Mouse (Mus musculus): ENCODE results near the gene Dmap1. TPM values are rescaled to one million over a fixed set of nuclear protein-coding genes. Genes with fewer than 3 reads are reported as not detected.

The Dmap1 gene
- total and polyA plus RNA-seq, 3 experiments, result 45.2 to 69.7 TPM; not detected in 1

DNA sequence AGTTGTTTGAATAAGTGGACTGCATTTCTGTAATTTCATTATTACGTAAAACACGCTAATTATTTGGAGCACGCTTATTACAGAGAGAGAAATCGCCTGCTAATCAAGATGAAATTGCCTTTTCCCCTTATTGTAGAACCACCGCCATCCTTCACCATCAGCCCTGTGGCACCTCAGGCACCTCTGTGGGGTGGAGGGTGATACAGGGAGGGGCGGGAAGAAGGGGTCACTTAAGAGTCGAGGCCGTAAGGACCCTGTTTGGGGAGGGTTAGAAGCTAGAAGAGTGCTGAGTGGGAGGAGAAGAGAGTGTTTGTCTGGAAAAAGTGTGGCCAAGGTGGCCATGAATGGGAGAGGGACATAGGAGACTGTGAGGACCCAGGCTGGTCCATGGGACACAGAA lies 16.0 kb downstream of the Dmap1 start:
- H3K4me3 ChIP-seq (ENCODE audit: control insufficient read depth in 1 of 2, insufficient read depth in 1 of 2, low read depth in 2 of 2, low read length in 2 of 2), result no peak overlapping the region
- H3K79me2 ChIP-seq (ENCODE audit: control insufficient read depth, insufficient read depth, low read length, poor library complexity), result no peaks in the 10 kb centered on the region
- H3K9ac ChIP-seq (ENCODE audit: control insufficient read depth, low read depth, low read length, poor library complexity, severe bottlenecking), result no peak overlapping the region
- H3K27ac ChIP-seq (ENCODE audit: control insufficient read depth, low read depth, low read length), result no peak overlapping the region
- no peaks in the 10 kb centered on the region for H3K27me3 ChIP-seq (ENCODE audit: control insufficient read depth in 1 of 2, insufficient read depth in 2 of 2, low read length in 2 of 2)
- no peaks in the 10 kb centered on the region for H3K4me1 ChIP-seq (ENCODE audit: control insufficient read depth in 1 of 2, insufficient read depth in 2 of 2, low read length in 2 of 2)
- H3K36me3 ChIP-seq (ENCODE audit: control insufficient read depth in 1 of 2, insufficient read depth in 2 of 2, low read length in 2 of 2), result no peaks in the 10 kb centered on the region
- no peaks in the 10 kb centered on the region for H3K9me3 ChIP-seq (replicated peaks; ENCODE audit: insufficient read depth, low read length)
- TF ChIP-seq ZMIZ1 (IDR thresholded peaks at IDR 0.05; ENCODE audit: low read depth, low read length) (no peak), TCF12 (IDR thresholded peaks at IDR 0.05; ENCODE audit: low read depth, low read length) (no peak), MXI1 (IDR thresholded peaks at IDR 0.05; ENCODE audit: low read depth, low read length) (no peak), MAFK (IDR thresholded peaks at IDR 0.05; ENCODE audit: borderline replicate concordance, low read depth, low read length) (no peak), ETS1 (IDR thresholded peaks at IDR 0.05; ENCODE audit: low read depth, low read length) (no peak), USF2 (IDR thresholded peaks at IDR 0.05; ENCODE audit: borderline replicate concordance in 1 of 2, insufficient read depth in 1 of 2, low read depth in 1 of 2, low read length in 2 of 2) (no peak), MYB (IDR thresholded peaks at IDR 0.05; ENCODE audit: low read depth, low read length) (no peak), GATA1 (IDR thresholded peaks at IDR 0.05; ENCODE audit: low read depth, low read length) (no peak), MEF2A (IDR thresholded peaks at IDR 0.05; ENCODE audit: extremely low read depth, insufficient replicate concordance, low read depth, low read length, poor library complexity, severe bottlenecking) (no peak), KAT2A (conservative IDR thresholded peaks at IDR 0.05; ENCODE audit: low read depth, low read length) (no peak)
- no peak for DNase-seq (ENCODE audit: low read depth, low spot score)

DNA sequence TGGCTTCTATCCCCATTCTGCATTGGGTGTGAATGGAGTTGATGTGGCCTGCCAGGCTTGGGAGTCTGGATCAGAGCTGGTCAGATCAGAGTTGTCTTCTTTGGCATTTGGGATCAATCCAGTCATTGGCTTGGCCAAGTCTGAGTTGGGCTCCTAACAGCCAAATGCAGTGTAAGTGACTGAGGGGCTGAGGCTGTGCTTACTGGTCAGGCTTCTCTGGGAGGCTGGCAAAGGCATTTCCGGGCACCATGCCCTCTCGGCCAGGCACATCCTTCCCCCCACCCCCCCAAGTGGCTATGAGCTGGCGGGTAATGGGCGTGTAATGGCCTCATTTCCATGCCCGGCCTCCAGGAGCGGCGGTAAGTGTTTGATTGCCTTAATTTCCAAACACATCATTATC lies 16.5 kb downstream of the Dmap1 start:
- Histone ChIP-seq H3K27me3 (ENCODE audit: control insufficient read depth in 1 of 2, insufficient read depth in 2 of 2, low read length in 2 of 2) (no peaks in the 10 kb centered on the region), H3K9me3 (replicated peaks; ENCODE audit: insufficient read depth, low read length) (no peaks in the 10 kb centered on the region), H3K9ac (ENCODE audit: control insufficient read depth, low read depth, low read length, poor library complexity, severe bottlenecking) (no peak overlapping the region), H3K4me1 (ENCODE audit: control insufficient read depth in 1 of 2, insufficient read depth in 2 of 2, low read length in 2 of 2) (no peaks in the 10 kb centered on the region), H3K36me3 (ENCODE audit: control insufficient read depth in 1 of 2, insufficient read depth in 2 of 2, low read length in 2 of 2) (no peaks in the 10 kb centered on the region), H3K27ac (ENCODE audit: control insufficient read depth, low read depth, low read length) (no peak overlapping the region), H3K4me3 (ENCODE audit: control insufficient read depth in 1 of 2, insufficient read depth in 1 of 2, low read depth in 2 of 2, low read length in 2 of 2) (no peak overlapping the region), H3K79me2 (ENCODE audit: control insufficient read depth, insufficient read depth, low read length, poor library complexity) (no peaks in the 10 kb centered on the region)
- DNase-seq (ENCODE audit: low read depth, low spot score), result no peak
- TF ChIP-seq ZKSCAN1 (IDR thresholded peaks at IDR 0.05; ENCODE audit: low read depth, low read length) (no peak), TAL1 (IDR thresholded peaks at IDR 0.05; ENCODE audit: low read length) (no peak), KAT2A (conservative IDR thresholded peaks at IDR 0.05; ENCODE audit: low read depth, low read length) (no peak), TBP (IDR thresholded peaks at IDR 0.05; ENCODE audit: low read depth, low read length) (no peak), USF1 (IDR thresholded peaks at IDR 0.05; ENCODE audit: low read depth, low read length) (no peak)

Data from MEL (cell line).